Comparison of ENCODE assay signal across 19 mouse cellular contexts in the genomic region with DNA sequence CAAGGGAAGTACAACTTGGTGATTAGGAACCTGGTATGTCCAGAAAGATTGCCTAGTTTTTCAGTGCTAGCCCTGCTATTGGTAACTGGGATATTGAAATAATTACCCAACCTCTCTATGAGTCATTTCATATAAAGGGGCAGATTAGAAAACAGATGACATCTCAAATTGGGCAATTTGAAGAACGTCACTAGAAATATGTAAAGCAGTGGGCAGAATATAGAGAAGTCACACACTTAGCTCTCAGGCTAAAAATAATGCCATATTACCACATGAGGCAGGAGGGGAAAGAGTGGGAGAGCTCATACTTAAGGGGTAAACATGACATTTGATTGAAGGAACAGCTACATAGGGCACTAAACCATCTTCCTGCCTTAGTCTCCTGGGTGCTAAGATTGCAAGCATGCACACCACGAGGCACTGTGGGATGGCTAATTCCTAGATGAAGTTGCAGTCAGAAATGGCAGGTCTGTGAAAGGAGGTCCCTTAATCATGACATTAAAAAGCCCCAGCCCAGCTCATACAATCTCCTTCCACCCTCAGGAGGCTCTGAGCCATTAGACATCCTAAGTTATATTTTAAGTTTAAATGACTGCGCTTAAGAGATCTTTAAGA. TPM values are rescaled to one million over a fixed set of nuclear protein-coding genes. Genes with fewer than 3 reads are reported as not detected.
DNase-seq lines count a peak whose midpoint lies in the region; ATAC-seq and TF ChIP-seq lines count a peak whose summit lies in the region.
"Had no signal": no experiment of that assay in that cellular context is flagged by ENCODE, and none has a peak within 500 bp of the region (broad histone marks: within the 10 kb centered on the region; RNA-seq: fewer than 3 reads in every experiment).

No protein-coding gene starts in this region.

- no peaks in the 10 kb centered on the region for H3K9me3 ChIP-seq in liver, postnatal 0 days (ENCODE audit: low read length)
- H3K9me3 ChIP-seq in liver, embryonic 12.5 days (replicated peaks), result no peaks in the 10 kb centered on the region
- H3K9me3 ChIP-seq: limb, embryonic 10.5 days; midbrain, embryonic 10.5 days had no signal

- TF ChIP-seq CTCF in liver, postnatal 0 days (IDR thresholded peaks at IDR 0.05; ENCODE audit: low read depth), result no peak
- no peak for TF ChIP-seq CTCF in bone marrow macrophage, adult 2 months (IDR thresholded peaks at IDR 0.05; ENCODE audit: low read depth, low read length)

- no peak overlapping the region for H3K27ac ChIP-seq in liver, postnatal 0 days (ENCODE audit: low read depth)
- H3K27ac ChIP-seq in liver, embryonic 12.5 days, result no peak overlapping the region
- peak overlapping the region; percentile 59 for H3K27ac ChIP-seq in bone marrow macrophage, adult 2 months (ENCODE audit: insufficient read depth, low read depth, low read length)
- H3K27ac ChIP-seq: hindbrain, embryonic 14.5 days; limb, embryonic 10.5 days; midbrain, embryonic 10.5 days had no signal

- H3K4me1 ChIP-seq in liver, postnatal 0 days (ENCODE audit: insufficient read depth), result no peaks in the 10 kb centered on the region
- no peaks in the 10 kb centered on the region for H3K4me1 ChIP-seq in liver, embryonic 12.5 days
- peaks cover 41% of the 10 kb centered on the region for H3K4me1 ChIP-seq in bone marrow macrophage, adult 2 months (ENCODE audit: control insufficient read depth, insufficient read depth, low read length)
- H3K4me1 ChIP-seq: limb, embryonic 10.5 days; midbrain, embryonic 10.5 days had no signal

- no peak for TF ChIP-seq EP300 in liver, postnatal 0 days (IDR thresholded peaks at IDR 0.05; ENCODE audit: low read depth)

- no peak overlapping the region for H3K4me3 ChIP-seq in liver, postnatal 0 days (ENCODE audit: low read depth, low read length)
- no peak overlapping the region for H3K4me3 ChIP-seq in liver, embryonic 12.5 days
- H3K4me3 ChIP-seq in bone marrow macrophage, adult 2 months (ENCODE audit: insufficient read depth, low read length), result no peak overlapping the region
- H3K4me3 ChIP-seq: limb, embryonic 10.5 days; midbrain, embryonic 10.5 days; myocyte had no signal

- peak; percentile 63 for ATAC-seq in liver, postnatal 0 days
- no peak for ATAC-seq in liver, embryonic 12.5 days
- ATAC-seq in megakaryocyte, adult 5-6 weeks (ENCODE audit: poor library complexity, severe bottlenecking), result peak; percentile 92

- no peak overlapping the region for H3K4me2 ChIP-seq in liver, postnatal 0 days (ENCODE audit: low read depth, low read length)
- H3K4me2 ChIP-seq in liver, embryonic 12.5 days, result no peak overlapping the region
- H3K4me2 ChIP-seq: hindbrain, embryonic 14.5 days; lung, embryonic 14.5 days had no signal

- H3K36me3 ChIP-seq in liver, postnatal 0 days (replicated peaks; ENCODE audit: insufficient read depth, low read length), result no peaks in the 10 kb centered on the region
- H3K36me3 ChIP-seq in liver, embryonic 12.5 days, result no peaks in the 10 kb centered on the region
- H3K36me3 ChIP-seq: limb, embryonic 10.5 days; midbrain, embryonic 10.5 days had no signal

- H3K9ac ChIP-seq in liver, postnatal 0 days (replicated peaks), result no peak overlapping the region
- H3K9ac ChIP-seq in liver, embryonic 12.5 days, result no peak overlapping the region
- H3K9ac ChIP-seq: hindbrain, embryonic 14.5 days; lung, embryonic 14.5 days had no signal

- no peak for DNase-seq in liver, postnatal 0 days
- peak; percentile 59 to 62 for DNase-seq in B cell, adult 2 months
- no peak for DNase-seq in ovary, postnatal 10 days (ENCODE audit: low spot score)
- no peak for DNase-seq in left cerebral cortex, adult 8-10 months (ENCODE audit: low spot score in 2 of 2)
- no peak for DNase-seq in layer of hippocampus, postnatal 36 days
- DNase-seq: adrenal gland, adult 2 months; cerebellum, adult 2 months; heart, adult 18-20 months; kidney, adult 18-20 months; kidney, postnatal 4 days; lung, embryonic 14.5 days had no signal

- no peak for TF ChIP-seq POLR2A in bone marrow macrophage, adult 2 months (IDR thresholded peaks at IDR 0.05; ENCODE audit: borderline replicate concordance, low read depth, low read length)

- H3K27me3 ChIP-seq in liver, postnatal 0 days (ENCODE audit: insufficient read depth, low read length), result no peaks in the 10 kb centered on the region
- H3K27me3 ChIP-seq in liver, embryonic 12.5 days (replicated peaks), result no peaks in the 10 kb centered on the region

- 54% methylated on average over 3 of the region's 3 CpGs for WGBS in liver, postnatal 0 days (ENCODE audit: insufficient replicate concordance)
- 56% methylated on average over 3 of the region's 3 CpGs for WGBS in liver, embryonic 12.5 days (ENCODE audit: insufficient replicate concordance)

RNA-seq across cellular contexts. Expression of gene Stap1, which starts 7.3 kb away (rescaled TPM):
- polyA plus RNA-seq in liver, postnatal 0 days (2015; fragmentation: Nextera tagmentation; extraction: Ambion mirVana), result 3.9 and 4.1 TPM in 2 replicates
- 2.5 and 2.6 TPM in 2 replicates for polyA plus RNA-seq in liver, embryonic 12.5 days (2016; fragmentation: Nextera tagmentation; extraction: Ambion mirVana)
- polyA plus RNA-seq in bone marrow macrophage, adult 2 months (2012; ENCODE audit: insufficient read depth, insufficient read length, missing spikeins), result 208 and 228 TPM in 2 replicates
- 44.8 and 57.3 TPM in 2 replicates for total RNA-seq in megakaryocyte, adult 5-6 weeks (2015)
- total RNA-seq in megakaryocyte, adult 5-6 weeks (2017), result 36.6 and 38.5 TPM in 2 replicates
- not detected for total RNA-seq in left cerebral cortex, adult 8-10 months (2022)
- total RNA-seq in layer of hippocampus, postnatal 36 days (2021), result not detected
- total RNA-seq: layer of hippocampus, postnatal 14 days had no signal
- polyA plus RNA-seq: adrenal gland, adult 2 months; cerebellum, adult 2 months had no signal

RNA-seq across cellular contexts. Expression of gene Cenpc1, which starts 13.4 kb away (rescaled TPM):
- polyA plus RNA-seq in liver, postnatal 0 days (2015; fragmentation: Nextera tagmentation; extraction: Ambion mirVana), result 7.1 and 8.8 TPM in 2 replicates
- 21.1 and 21.8 TPM in 2 replicates for polyA plus RNA-seq in liver, embryonic 12.5 days (2016; fragmentation: Nextera tagmentation; extraction: Ambion mirVana)
- 20.3 and 23.1 TPM in 2 replicates for polyA plus RNA-seq in bone marrow macrophage, adult 2 months (2012; ENCODE audit: insufficient read depth, insufficient read length, missing spikeins)
- total RNA-seq in megakaryocyte, adult 5-6 weeks (2015), result 38.7 and 43.2 TPM in 2 replicates
- 40.5 and 44.6 TPM in 2 replicates for total RNA-seq in megakaryocyte, adult 5-6 weeks (2017)
- total RNA-seq in left cerebral cortex, adult 8-10 months (2022), result 10 to 100 TPM; 22.2 to 24.8 (median 23.3) TPM
- 10 to 100 TPM; 22.7 to 24.2 TPM for total RNA-seq in layer of hippocampus, postnatal 36 days (2021)

Comparison
In these comparisons a context has a peak if more than half of its experiments do, and no peak if none do; other contexts are left out.
1. DNase-seq: peak in B cell, adult 2 months (2 of 2); none in liver, postnatal 0 days (single experiment), ovary, postnatal 10 days (single experiment), left cerebral cortex, adult 8-10 months (0 of 2) and layer of hippocampus, postnatal 36 days (0 of 2).
2. RNA of gene Stap1, which starts 7.3 kb away (total RNA-seq): 36.6 to 57.3 TPM in megakaryocyte, adult 5-6 weeks; not detected in left cerebral cortex, adult 8-10 months and not detected in layer of hippocampus, postnatal 36 days; every median in the first group is over 10 times any median in the second.